In genomic region chr11:60244503-60245143, GRCm38 (mm10) we compare ENCODE assay signal across 15 mouse cellular contexts.
"Had no signal": no experiment of that assay in that cellular context is flagged by ENCODE, and none has a peak within 500 bp of the region (broad histone marks: within the 10 kb centered on the region; RNA-seq: fewer than 3 reads in every experiment).

No protein-coding gene starts in this region.

- H3K9ac ChIP-seq: kidney, embryonic 15.5 days; limb, embryonic 15.5 days; liver, embryonic 15.5 days; lung, embryonic 14.5 days; neural tube, embryonic 12.5 days; stomach, embryonic 15.5 days had no signal

- H3K27ac ChIP-seq: kidney, embryonic 15.5 days; limb, embryonic 15.5 days; liver, embryonic 15.5 days; midbrain, embryonic 10.5 days; neural tube, embryonic 12.5 days; stomach, embryonic 15.5 days had no signal

- DNase-seq: kidney, postnatal 14 days; layer of hippocampus, postnatal 36 days; lung, embryonic 14.5 days; lung, postnatal 10 days; lung, postnatal 4 days; midbrain, embryonic 14.5 days; retina, postnatal 1 day; right cerebral cortex, postnatal 4 days; thymus, postnatal 36 days had no signal

- H3K4me2 ChIP-seq: kidney, embryonic 15.5 days; limb, embryonic 15.5 days; liver, embryonic 15.5 days; lung, embryonic 14.5 days; neural tube, embryonic 12.5 days; stomach, embryonic 15.5 days had no signal

- H3K4me3 ChIP-seq: kidney, embryonic 15.5 days; limb, embryonic 15.5 days; liver, embryonic 15.5 days; midbrain, embryonic 10.5 days; neural tube, embryonic 12.5 days; stomach, embryonic 15.5 days had no signal

- H3K4me1 ChIP-seq: kidney, embryonic 15.5 days; liver, embryonic 15.5 days; stomach, embryonic 15.5 days had no signal

- H3K9me3 ChIP-seq: kidney, embryonic 15.5 days; limb, embryonic 15.5 days; liver, embryonic 15.5 days; midbrain, embryonic 10.5 days; neural tube, embryonic 12.5 days; stomach, embryonic 15.5 days had no signal

- H3K27me3 ChIP-seq: kidney, embryonic 15.5 days; limb, embryonic 15.5 days; liver, embryonic 15.5 days; neural tube, embryonic 12.5 days; stomach, embryonic 15.5 days had no signal
